ENCODE assay signal across 10 mouse cellular contexts in the genomic region with DNA sequence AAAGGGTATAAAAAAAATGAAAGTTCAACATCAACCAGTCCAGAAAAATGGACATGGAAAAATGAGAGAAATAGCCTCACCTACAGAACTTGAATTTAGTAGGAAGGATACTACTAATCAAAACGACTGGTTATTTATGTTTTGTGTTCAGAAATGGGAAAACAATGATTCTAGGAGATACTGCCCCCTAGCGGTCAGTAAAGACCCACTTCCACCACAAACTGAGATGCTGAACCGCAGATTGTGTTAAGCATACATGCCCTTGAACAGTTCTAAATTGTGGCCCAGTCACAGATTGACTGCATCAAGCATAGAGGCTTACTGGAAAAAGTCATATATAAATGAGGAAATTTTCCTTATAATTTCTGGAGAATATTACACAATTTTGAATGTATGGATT.
DNase-seq lines count a peak whose midpoint lies in the region; ATAC-seq and TF ChIP-seq lines count a peak whose summit lies in the region.
"Had no signal": no experiment of that assay in that cellular context is flagged by ENCODE, and none has a peak within 500 bp of the region (broad histone marks: within the 10 kb centered on the region; RNA-seq: fewer than 3 reads in every experiment).

No protein-coding gene starts in this region.

- H3K27ac ChIP-seq in heart, adult 2 months, result no peak overlapping the region
- no peak overlapping the region for H3K27ac ChIP-seq in lung, embryonic 14.5 days (ENCODE audit: low read depth)
- H3K27ac ChIP-seq: lung, embryonic 15.5 days had no signal

- no peaks in the 10 kb centered on the region for H3K27me3 ChIP-seq in heart, adult 2 months (ENCODE audit: control insufficient read depth, insufficient read depth, low read length)
- H3K27me3 ChIP-seq in lung, embryonic 14.5 days (ENCODE audit: insufficient read depth, low read length), result no peaks in the 10 kb centered on the region
- peaks cover 14% of the 10 kb centered on the region for H3K27me3 ChIP-seq in Patski
- H3K27me3 ChIP-seq: lung, embryonic 15.5 days had no signal

- no peak overlapping the region for H3K4me3 ChIP-seq in heart, adult 2 months
- H3K4me3 ChIP-seq in lung, embryonic 14.5 days (ENCODE audit: low read depth, low read length), result no peak overlapping the region
- H3K4me3 ChIP-seq: lung, embryonic 15.5 days had no signal

- TF ChIP-seq EP300 in heart, adult 2 months (IDR thresholded peaks at IDR 0.05; ENCODE audit: insufficient read depth, low read depth, low read length), result no peak

- no peaks in the 10 kb centered on the region for H3K9me3 ChIP-seq in lung, embryonic 14.5 days (ENCODE audit: low read depth, low read length)
- H3K9me3 ChIP-seq: lung, embryonic 15.5 days had no signal

- H3K79me2 ChIP-seq in heart, adult 2 months (replicated peaks; ENCODE audit: control insufficient read depth, insufficient read depth, low read length), result no peaks in the 10 kb centered on the region

- peak; percentile 65 for TF ChIP-seq CTCF in heart, adult 2 months (IDR thresholded peaks at IDR 0.05)
- peak; percentile 68 for TF ChIP-seq CTCF in lung, embryonic 14.5 days (IDR thresholded peaks at IDR 0.05; ENCODE audit: low read depth)
- TF ChIP-seq CTCF in Patski (IDR thresholded peaks at IDR 0.05), result peak; percentile 52

- H3K9ac ChIP-seq in heart, adult 2 months (ENCODE audit: low read depth, low read length), result no peak overlapping the region
- no peak overlapping the region for H3K9ac ChIP-seq in lung, embryonic 14.5 days
- H3K9ac ChIP-seq: lung, embryonic 15.5 days had no signal

- TF ChIP-seq POLR2A in heart, adult 2 months (IDR thresholded peaks at IDR 0.05; ENCODE audit: insufficient read depth, low read depth, low read length), result no peak

- ATAC-seq in lung, embryonic 14.5 days (ENCODE audit: insufficient read depth), result no peak
- no peak for ATAC-seq in Patski
- ATAC-seq in inflammation-experienced regulatory T-cells, adult 6 months, result no peak
- no peak for ATAC-seq in megakaryocyte progenitor cell, adult 5-6 weeks (replicated peaks; ENCODE audit: poor library complexity)

- no peak overlapping the region for H3K4me2 ChIP-seq in lung, embryonic 14.5 days
- H3K4me2 ChIP-seq: lung, embryonic 15.5 days had no signal

- POLR2A ChIA-PET in Patski (lab: Charles Lee), result no interaction called here

- intact Hi-C loops in heart, adult 2 months (cut with DNase I), result no loop called here
- intact Hi-C loops in heart, postnatal 25 days (cut with DNase I), result no loop called here

- no peaks in the 10 kb centered on the region for H3K4me1 ChIP-seq in heart, adult 2 months (ENCODE audit: control insufficient read depth, insufficient read depth, low read length)
- no peaks in the 10 kb centered on the region for H3K4me1 ChIP-seq in lung, embryonic 14.5 days (ENCODE audit: insufficient read depth)
- H3K4me1 ChIP-seq: lung, embryonic 15.5 days had no signal

- 16% methylated on average over 3 of the region's 3 CpGs for WGBS in heart, adult 2 months
- WGBS in lung, embryonic 14.5 days, result 21% methylated on average over 3 of the region's 3 CpGs

- H3K36me3 ChIP-seq in heart, adult 2 months (ENCODE audit: control insufficient read depth, insufficient read depth, low read length), result no peaks in the 10 kb centered on the region
- H3K36me3 ChIP-seq in lung, embryonic 14.5 days (ENCODE audit: insufficient read depth), result no peaks in the 10 kb centered on the region
- H3K36me3 ChIP-seq: lung, embryonic 15.5 days had no signal

- no peak for DNase-seq in heart, adult 2 months
- no peak for DNase-seq in heart, postnatal 25 days (ENCODE audit: low spot score)
- DNase-seq in lung, embryonic 14.5 days, result peak; percentile 72
- no peak for DNase-seq in lung, postnatal 25 days (ENCODE audit: low spot score)
- DNase-seq in Patski (ENCODE audit: low read depth, low spot score), result no peak
- DNase-seq in kidney, postnatal 4 days, result peak; percentile 2
- DNase-seq: gastrocnemius, postnatal 25 days had no signal

- in situ Hi-C loops in Patski (cut with MboI; ENCODE audit: low pct_unique_long_range_greater_than_20kb), result no loop called here

- CTCF ChIA-PET in Patski (lab: Charles Lee), result no interaction called here

Comparison
In these comparisons a context has a peak if more than half of its experiments do, and no peak if none do; other contexts are left out.
1. DNase-seq: peak in lung, embryonic 14.5 days (single experiment) and kidney, postnatal 4 days (2 of 2); none in heart, adult 2 months (0 of 2), heart, postnatal 25 days (single experiment), lung, postnatal 25 days (single experiment) and Patski (single experiment).
2. Peak in every context shown above with its lines, with median percentiles within 50 percentile points of each other: CTCF ChIP-seq.